ENCODE assay signal across 8 mouse cellular contexts in genomic region chr9:34498651-34499050, GRCm38 (mm10). TPM values are rescaled to one million over a fixed set of nuclear protein-coding genes. Genes with fewer than 3 reads are reported as not detected.
DNase-seq lines count a peak whose midpoint lies in the region; ATAC-seq and TF ChIP-seq lines count a peak whose summit lies in the region.

No protein-coding gene starts in this region.

- peak; percentile 97 for TF ChIP-seq CTCF in hindbrain, postnatal 0 days (IDR thresholded peaks at IDR 0.05; ENCODE audit: low read depth)

- DNase-seq in heart, adult 11 months: peak; percentile 92
- DNase-seq in cerebellum, adult 9-11 months: peak; percentile 84
- DNase-seq in frontal cortex, postnatal 14 days (ENCODE audit: low spot score in 2 of 2): peak; percentile 65 to 90
- DNase-seq in hindbrain, postnatal 0 days (ENCODE audit: low spot score): peak; percentile 91
- peak; percentile 89 to 94 for DNase-seq in left cerebral cortex, postnatal 14 days (ENCODE audit: low spot score in 2 of 2)
- DNase-seq in spleen, postnatal 10 days (ENCODE audit: low spot score in 2 of 2): peak; percentile 22 to 63

- no peak overlapping the region for H3K4me2 ChIP-seq in heart, embryonic 11.5 days
- no peak overlapping the region for H3K4me2 ChIP-seq in hindbrain, postnatal 0 days (ENCODE audit: low read depth, low read length)
- no peak overlapping the region for H3K4me2 ChIP-seq in midbrain, embryonic 13.5 days (replicated peaks)

- H3K9me3 ChIP-seq in heart, embryonic 11.5 days (replicated peaks; ENCODE audit: control insufficient read depth, low read length): no peaks in the 10 kb centered on the region
- no peaks in the 10 kb centered on the region for H3K9me3 ChIP-seq in hindbrain, postnatal 0 days (ENCODE audit: low read length)
- no peaks in the 10 kb centered on the region for H3K9me3 ChIP-seq in midbrain, embryonic 13.5 days

- H3K36me3 ChIP-seq in heart, embryonic 11.5 days (ENCODE audit: control insufficient read depth, insufficient read depth, low read length): no peaks in the 10 kb centered on the region
- H3K36me3 ChIP-seq in hindbrain, postnatal 0 days (ENCODE audit: insufficient read depth, low read length): no peaks in the 10 kb centered on the region
- H3K36me3 ChIP-seq in midbrain, embryonic 13.5 days: no peaks in the 10 kb centered on the region

- intact Hi-C loops in left cerebral cortex, postnatal 14 days (cut with DNase I): loop anchor here (2.0 to 5.0 kb wide), 3 partner anchors 250 to 520 kb away; no protein-coding TSS in a partner anchor

- WGBS in heart, embryonic 11.5 days (ENCODE audit: insufficient replicate concordance): 6% methylated on average over 5 of the region's 5 CpGs
- WGBS in hindbrain, postnatal 0 days: 5% methylated on average over 5 of the region's 5 CpGs
- 3% methylated on average over 5 of the region's 5 CpGs for WGBS in midbrain, embryonic 13.5 days

- H3K27ac ChIP-seq in heart, embryonic 11.5 days (ENCODE audit: low read depth, low read length): no peak overlapping the region
- no peak overlapping the region for H3K27ac ChIP-seq in hindbrain, postnatal 0 days
- H3K27ac ChIP-seq in midbrain, embryonic 13.5 days: no peak overlapping the region

- H3K9ac ChIP-seq in heart, embryonic 11.5 days (ENCODE audit: low read depth, low read length): no peak overlapping the region
- no peak overlapping the region for H3K9ac ChIP-seq in hindbrain, postnatal 0 days (replicated peaks; ENCODE audit: low read length)
- H3K9ac ChIP-seq in midbrain, embryonic 13.5 days (replicated peaks): no peak overlapping the region

- peaks cover 21% of the 10 kb centered on the region; the same call in 1 of the 2 replicates for H3K27me3 ChIP-seq in heart, embryonic 11.5 days (ENCODE audit: control insufficient read depth, insufficient read depth, low read length)
- no peaks in the 10 kb centered on the region for H3K27me3 ChIP-seq in hindbrain, postnatal 0 days (ENCODE audit: insufficient read depth, low read length)
- peaks cover 23% of the 10 kb centered on the region for H3K27me3 ChIP-seq in midbrain, embryonic 13.5 days

- H3K4me1 ChIP-seq in heart, embryonic 11.5 days (ENCODE audit: control insufficient read depth, insufficient read depth, low read length): no peaks in the 10 kb centered on the region
- no peaks in the 10 kb centered on the region for H3K4me1 ChIP-seq in hindbrain, postnatal 0 days (ENCODE audit: insufficient read depth, low read length)
- peaks cover 9% of the 10 kb centered on the region for H3K4me1 ChIP-seq in midbrain, embryonic 13.5 days (replicated peaks)

- H3K4me3 ChIP-seq in heart, embryonic 11.5 days (ENCODE audit: low read depth, low read length): no peak overlapping the region
- H3K4me3 ChIP-seq in hindbrain, postnatal 0 days (ENCODE audit: low read length): no peak overlapping the region
- H3K4me3 ChIP-seq in midbrain, embryonic 13.5 days (replicated peaks): no peak overlapping the region

- no peak for ATAC-seq in heart, embryonic 11.5 days (replicated peaks; ENCODE audit: insufficient number of reproducible peaks, low FRiP score, low TSS enrichment)
- peak; percentile 64 for ATAC-seq in hindbrain, postnatal 0 days
- ATAC-seq in midbrain, embryonic 13.5 days: peak; percentile 83

RNA-seq across cellular contexts. Expression of gene Kirrel3, which starts 13.0 kb away (rescaled TPM):
- 0.89 and 1.0 TPM in 2 replicates for polyA plus RNA-seq in heart, embryonic 11.5 days (2014; fragmentation: Nextera tagmentation; extraction: Ambion mirVana)
- 34.9 and 40.6 TPM in 2 replicates for total RNA-seq in hindbrain, postnatal 0 days (2014; rRNA removed)
- 44.5 and 44.9 TPM in 2 replicates for polyA plus RNA-seq in hindbrain, postnatal 0 days (2015; fragmentation: Nextera tagmentation; extraction: Ambion mirVana)
- total RNA-seq in left cerebral cortex, postnatal 14 days (2021): 10 to 100 TPM; 72.5 to 75.9 TPM
- 24.0 and 30.0 TPM in 2 replicates for polyA plus RNA-seq in midbrain, embryonic 13.5 days (2015; fragmentation: Nextera tagmentation; extraction: Ambion mirVana)

Comparison
In these comparisons a context has a peak if more than half of its experiments do, and no peak if none do; other contexts are left out.
1. RNA of gene Kirrel3, which starts 13.0 kb away (polyA plus RNA-seq): 44.5 to 44.9 TPM in hindbrain, postnatal 0 days and 24.0 to 30.0 TPM in midbrain, embryonic 13.5 days; 0.89 to 1.0 TPM in heart, embryonic 11.5 days; every median in the first group is over 10 times any median in the second.
2. Peak in every context shown above with its lines, with median percentiles within 50 percentile points of each other: DNase-seq.